Mouse (Mus musculus) stomach, postnatal 0 days (tissue): ENCODE measurements around the gene Rap1gap.

ENCODE experiments used
- CTCF ChIP-seq: IDR thresholded peaks from 2 replicates; pipeline ENCODE4 v1.5.1; 2016; ENCODE audit warnings: antibody characterized with exemption, low read depth, mild to moderate bottlenecking, moderate library complexity
- EP300 ChIP-seq: optimal IDR thresholded peaks from 2 replicates; pipeline ENCODE3; 2016; ENCODE audit warnings: antibody characterized with exemption

- TF ChIP-seq CTCF, result no peak
- no peak for TF ChIP-seq EP300
Observed at GRCm38 (mm10) chr4:137659541-137659940, 5.0 kb upstream of the Rap1gap start.
